Mouse (Mus musculus): Measurements from ENCODE around the gene Spp2. TPM values are rescaled to one million over a fixed set of nuclear protein-coding genes. Genes with fewer than 3 reads are reported as not detected.

Spp2 gene
- polyA plus RNA-seq, 1 experiment from 2014 or later = 141 TPM

- Histone ChIP-seq H3K4me1 (ENCODE audit: insufficient read depth, low read length) (peaks cover 50% of the 10 kb centered on the region), H3K9me3 (ENCODE audit: low read length) (no peaks in the 10 kb centered on the region), H3K4me3 (ENCODE audit: low read length) (no peak overlapping the region), H3K4me2 (replicated peaks; ENCODE audit: low read depth, low read length) (no peak overlapping the region), H3K27me3 (ENCODE audit: insufficient read depth, low read length) (no peaks in the 10 kb centered on the region), H3K36me3 (ENCODE audit: insufficient read depth, low read length) (no peaks in the 10 kb centered on the region), H3K27ac (ENCODE audit: low read length) (peak overlapping the region; percentile 94), H3K9ac (replicated peaks; ENCODE audit: low read length) (peak overlapping the region; percentile 35)
- 4% methylated on average over 7 of the region's 7 CpGs for WGBS
- peak; percentile 77 for ATAC-seq (ENCODE audit: low FRiP score, low TSS enrichment)
These were observed 67.8 kb downstream of the Spp2 start for GRCm38 (mm10) chr1:88474598-88474997.

GRCm38 (mm10) chr1:88475502-88475953 lies 68.8 kb downstream of the Spp2 start:
- peaks cover 50% of the 10 kb centered on the region for H3K4me1 ChIP-seq (ENCODE audit: insufficient read depth, low read length)

More at GRCm38 (mm10) chr1:88475502-88475953, 68.8 kb downstream of the Spp2 start:
- Histone ChIP-seq H3K4me2 (replicated peaks; ENCODE audit: low read depth, low read length) (no peak overlapping the region), H3K27me3 (ENCODE audit: insufficient read depth, low read length) (no peaks in the 10 kb centered on the region), H3K36me3 (ENCODE audit: insufficient read depth, low read length) (no peaks in the 10 kb centered on the region), H3K9me3 (ENCODE audit: low read length) (no peaks in the 10 kb centered on the region), H3K27ac (ENCODE audit: low read length) (peak overlapping the region; percentile 94), H3K9ac (replicated peaks; ENCODE audit: low read length) (no peak overlapping the region), H3K4me3 (ENCODE audit: low read length) (no peak overlapping the region)
- WGBS = 3% methylated on average over 8 of the region's 8 CpGs
- peak; percentile 92 for ATAC-seq (ENCODE audit: low FRiP score, low TSS enrichment)

Other genes with a start within 250 kb of the Spp2 start
- gene Ugt1a5, start 240.9 kb upstream of the Spp2 start, polyA plus RNA-seq (2015; fragmentation: Nextera tagmentation; extraction: Ambion mirVana) = not detected in 2 replicates
- gene Ugt1a2, start 206.4 kb upstream of the Spp2 start, polyA plus RNA-seq (2015; fragmentation: Nextera tagmentation; extraction: Ambion mirVana) = 68.4 and 84.9 TPM in 2 replicates
- gene Dnajb3, start 201.2 kb upstream of the Spp2 start, polyA plus RNA-seq (2015; fragmentation: Nextera tagmentation; extraction: Ambion mirVana) = 10.4 and 11.2 TPM in 2 replicates
- 2.4 TPM in 2 replicates for gene Ugt1a1, start 195.0 kb upstream of the Spp2 start, polyA plus RNA-seq (2015; fragmentation: Nextera tagmentation; extraction: Ambion mirVana)
- gene Mroh2a, start 180.0 kb upstream of the Spp2 start, polyA plus RNA-seq (2015; fragmentation: Nextera tagmentation; extraction: Ambion mirVana) = 1.3 and 2.8 TPM in 2 replicates
- 168 and 187 TPM in 2 replicates for gene Hjurp, start 129.3 kb upstream of the Spp2 start, polyA plus RNA-seq (2015; fragmentation: Nextera tagmentation; extraction: Ambion mirVana)
- not detected in 2 replicates for gene Trpm8, start 129.3 kb upstream of the Spp2 start, polyA plus RNA-seq (2015; fragmentation: Nextera tagmentation; extraction: Ambion mirVana)
- gene Glrp1, start 103.1 kb downstream of the Spp2 start, polyA plus RNA-seq (2015; fragmentation: Nextera tagmentation; extraction: Ambion mirVana) = not detected in 2 replicates